Mouse (Mus musculus) stomach, embryonic 14.5 days (tissue): ENCODE measurements around the gene Arid2. TPM values are rescaled to one million over a fixed set of nuclear protein-coding genes. Genes with fewer than 3 reads are reported as not detected.
"Not testable (repeated sequence)": the region's sequence is repeated elsewhere in the genome, so short reads cannot be mapped to it uniquely, and the experiment has no call there.

Source experiments
- ATAC-seq: fragments of 200-750 bp; cut with Nextera tagmentation; 2 replicates; pipeline ENCODE4 v1.8.0; 2017; ENCODE audit warnings: low read depth, moderate TSS enrichment; ENCODE audit not compliant: insufficient number of reproducible peaks, insufficient read depth, low FRiP score
- H3K27ac ChIP-seq: fragments of 300-500 bp; sonication (generic); 2 replicates; pipeline ENCODE4 v1.5.1; 2014; ENCODE audit warnings: mild to moderate bottlenecking, low read length, moderate library complexity, mixed read lengths
- H3K27me3 ChIP-seq: fragments of 300-500 bp; sonication (generic); 2 replicates; pipeline ENCODE4 v1.6.1; 2014; ENCODE audit warnings: low read length, control low read depth, mixed read lengths; ENCODE audit not compliant: control insufficient read depth, insufficient read depth
- H3K36me3 ChIP-seq: fragments of 300-500 bp; sonication (generic); 2 replicates; pipeline ENCODE4 v1.6.1; 2014; ENCODE audit warnings: mild to moderate bottlenecking, control low read depth, low read length, moderate library complexity, mixed read lengths; ENCODE audit not compliant: control insufficient read depth, insufficient read depth
- H3K4me1 ChIP-seq: fragments of 300-500 bp; sonication (generic); 2 replicates; pipeline ENCODE4 v1.6.1; 2014; ENCODE audit warnings: low read length, control low read depth, mixed read lengths; ENCODE audit not compliant: control insufficient read depth, insufficient read depth
- H3K4me2 ChIP-seq: fragments of 300-500 bp; sonication (generic); replicated peaks from 2 replicates; pipeline ENCODE4 v1.6.1; 2014; ENCODE audit warnings: low read depth, low read length, control low read depth
- H3K4me3 ChIP-seq: fragments of 300-500 bp; sonication (generic); 2 replicates; pipeline ENCODE4 v1.5.1; 2014; ENCODE audit warnings: low read depth, low read length, control low read depth
- H3K9ac ChIP-seq: fragments of 300-500 bp; sonication (generic); replicated peaks from 2 replicates; pipeline ENCODE4 v1.6.1; 2014; ENCODE audit warnings: low read depth, mild to moderate bottlenecking, control low read depth, low read length, moderate library complexity, mixed read lengths
- H3K9me3 ChIP-seq: fragments of 300-500 bp; sonication (generic); 2 replicates; pipeline ENCODE4 v1.6.1; 2016; ENCODE audit warnings: low read depth, low read length, control low read depth; ENCODE audit not compliant: control insufficient read depth
- WGBS: fragments of 180-500 bp; shearing (Covaris S2); extraction: QIAGEN DNeasy Blood & Tissue Kit; methylation state at CpG from one replicate; pipeline ENCODE4 v1.1.7; 2014; 5-methylcytosine and 5-hydroxymethylcytosine counted together
- polyA plus RNA-seq: library from polyadenylated mRNA; unstranded; fragments of >200 nt; fragmentation: Nextera tagmentation; extraction: Ambion mirVana; gene quantifications from 2 replicates; pipeline ENCODE4 v1.2.1, GENCODE M21; 2014

Arid2 gene
- polyA plus RNA-seq, 1 experiment from 2014 or later: 31.2 TPM

DNA sequence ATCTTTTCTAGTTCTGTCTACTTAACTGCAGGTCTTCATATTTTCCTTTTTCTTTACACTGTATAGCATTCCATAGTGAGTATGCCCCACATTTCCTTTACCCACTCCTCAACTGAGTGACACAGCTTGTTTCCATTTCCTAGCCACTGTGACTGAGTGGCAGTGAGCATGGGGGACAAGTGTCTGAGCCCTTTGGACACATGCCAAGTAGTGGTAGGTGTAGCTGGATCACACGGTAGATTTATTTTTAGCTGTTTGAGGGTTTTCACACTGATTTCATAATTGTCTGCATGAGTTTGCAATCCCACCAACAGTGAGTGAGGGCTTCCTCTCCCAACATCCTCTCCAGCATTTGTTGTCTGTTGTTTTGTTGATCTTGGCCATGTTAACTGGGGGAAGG, 28.3 kb downstream of the Arid2 start:
- Histone ChIP-seq H3K9ac (no peak overlapping the region), H3K4me1 (peaks cover 4% of the 10 kb centered on the region; the same call in 1 of the 2 replicates), H3K27ac (no peak overlapping the region), H3K4me3 (no peak overlapping the region), H3K4me2 (no peak overlapping the region), H3K9me3 (no peaks in the 10 kb centered on the region), H3K36me3 (peaks cover 10% of the 10 kb centered on the region; the same call in 1 of the 2 replicates), H3K27me3 (no peaks in the 10 kb centered on the region)
- 63% methylated on average over 1 of the region's 1 CpGs for WGBS
- no peak for ATAC-seq

GRCm38 (mm10) chr15:96319335-96319734, 32.0 kb downstream of the Arid2 start:
- H3K27me3 ChIP-seq: no peaks in the 10 kb centered on the region
- 0 out of 2 replicates have a peak, but pooled peaks cover 2% of the 10 kb centered on the region for H3K36me3 ChIP-seq
- 80% methylated on average over 8 of the region's 8 CpGs for WGBS
- H3K9ac ChIP-seq: no peak overlapping the region
- ATAC-seq: no peak
- no peaks in the 10 kb centered on the region for H3K9me3 ChIP-seq
- no peak overlapping the region for H3K27ac ChIP-seq
- H3K4me3 ChIP-seq: no peak overlapping the region
- H3K4me2 ChIP-seq: no peak overlapping the region
- peaks cover 4% of the 10 kb centered on the region; the same call in 1 of the 2 replicates for H3K4me1 ChIP-seq

DNA sequence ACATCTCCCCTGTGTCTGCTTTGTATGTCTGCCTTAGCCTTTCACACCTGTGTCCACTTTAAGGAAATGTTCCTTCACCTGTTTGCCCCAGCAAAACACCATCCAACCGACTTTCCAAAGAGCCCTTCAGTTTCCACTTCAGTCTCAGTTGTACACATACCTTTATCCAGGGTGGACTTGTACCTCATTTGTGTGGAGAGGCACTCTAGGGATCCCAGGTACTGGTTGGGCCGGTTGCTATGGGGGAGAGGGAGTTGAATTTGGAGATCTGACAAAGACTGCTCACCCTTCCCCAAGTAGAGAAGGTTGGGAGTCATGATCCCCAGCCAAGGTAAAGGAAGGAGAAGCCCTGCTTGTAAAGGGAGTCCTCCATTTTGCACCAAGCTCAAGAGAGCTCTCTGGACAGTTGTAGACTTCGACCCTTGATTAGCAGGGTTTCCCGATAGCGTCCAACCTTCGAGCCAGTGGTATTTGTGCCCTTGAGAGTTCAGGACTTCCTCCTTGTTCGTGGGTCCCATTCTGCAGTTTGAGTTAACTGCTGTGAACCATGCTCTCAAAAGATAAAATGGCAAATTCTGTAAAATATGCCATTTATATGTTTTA, 38.5 kb downstream of the Arid2 start:
- WGBS: 94% methylated on average over 7 of the region's 7 CpGs
- H3K27ac ChIP-seq: no peak overlapping the region

DNA sequence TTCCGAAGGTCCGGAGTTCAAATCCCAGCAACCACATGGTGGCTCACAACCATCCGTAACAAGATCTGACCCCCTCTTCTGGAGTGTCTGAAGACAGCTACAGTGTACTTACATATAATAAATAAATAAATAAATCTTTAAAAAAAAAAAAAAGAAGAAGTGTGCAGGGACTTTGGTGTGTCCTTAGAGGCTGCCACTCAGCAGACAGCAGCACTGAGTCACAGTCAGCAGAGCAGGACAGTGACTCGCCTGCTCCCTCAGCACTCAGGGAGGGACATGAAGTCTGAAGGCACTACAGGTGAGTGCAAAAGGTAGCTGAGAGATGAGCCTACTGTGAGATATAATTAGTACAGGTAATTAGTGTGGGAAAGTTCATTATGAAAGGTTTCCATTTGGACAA, 41.4 kb downstream of the Arid2 start:
- not testable (repeated sequence) for H3K4me3 ChIP-seq, H3K9me3 ChIP-seq, H3K27me3 ChIP-seq, H3K4me1 ChIP-seq, H3K9ac ChIP-seq, H3K4me2 ChIP-seq, H3K27ac ChIP-seq, H3K36me3 ChIP-seq, ATAC-seq
- WGBS: 100% methylated on average over 3 of the region's 4 CpGs

More for the DNA sequence above, 38.5 kb downstream of the Arid2 start:
- Histone ChIP-seq H3K4me2 (no peak overlapping the region), H3K9me3 (no peaks in the 10 kb centered on the region), H3K9ac (no peak overlapping the region), H3K4me1 (no peaks in the 10 kb centered on the region), H3K36me3 (peaks cover 5% of the 10 kb centered on the region; the same call in 1 of the 2 replicates), H3K4me3 (no peak overlapping the region), H3K27me3 (no peaks in the 10 kb centered on the region)
- no peak for ATAC-seq

GRCm38 (mm10) chr15:96330536-96330935, 43.2 kb downstream of the Arid2 start:
- WGBS: 70% methylated on average over 3 of the region's 3 CpGs
- no peaks in the 10 kb centered on the region for H3K4me1 ChIP-seq
- no peaks in the 10 kb centered on the region for H3K27me3 ChIP-seq
- H3K4me2 ChIP-seq: no peak overlapping the region
- H3K9me3 ChIP-seq: no peaks in the 10 kb centered on the region
- H3K9ac ChIP-seq: no peak overlapping the region
- H3K27ac ChIP-seq: no peak overlapping the region
- no peak overlapping the region for H3K4me3 ChIP-seq
- peaks cover 2% of the 10 kb centered on the region; the same call in 1 of the 2 replicates for H3K36me3 ChIP-seq
- no peak for ATAC-seq

GRCm38 (mm10) chr15:96332468-96333213, 45.3 kb downstream of the Arid2 start:
- WGBS: 84% methylated on average over 9 of the region's 9 CpGs
- no peak overlapping the region for H3K9ac ChIP-seq
- H3K27me3 ChIP-seq: no peaks in the 10 kb centered on the region
- H3K4me1 ChIP-seq: no peaks in the 10 kb centered on the region
- H3K4me3 ChIP-seq: no peak overlapping the region
- ATAC-seq: no peak
- no peaks in the 10 kb centered on the region for H3K9me3 ChIP-seq
- H3K27ac ChIP-seq: no peak overlapping the region
- no peaks in the 10 kb centered on the region for H3K36me3 ChIP-seq
- H3K4me2 ChIP-seq: no peak overlapping the region

- Histone ChIP-seq H3K9me3 (no peaks in the 10 kb centered on the region), H3K36me3 (no peaks in the 10 kb centered on the region), H3K27me3 (no peaks in the 10 kb centered on the region), H3K4me1 (no peaks in the 10 kb centered on the region), H3K4me2 (no peak overlapping the region), H3K9ac (no peak overlapping the region), H3K27ac (no peak overlapping the region), H3K4me3 (no peak overlapping the region)
- WGBS: 78% methylated on average over 5 of the region's 5 CpGs
- ATAC-seq: no peak
These were observed 46.0 kb downstream of the Arid2 start for GRCm38 (mm10) chr15:96333350-96333749.

DNA sequence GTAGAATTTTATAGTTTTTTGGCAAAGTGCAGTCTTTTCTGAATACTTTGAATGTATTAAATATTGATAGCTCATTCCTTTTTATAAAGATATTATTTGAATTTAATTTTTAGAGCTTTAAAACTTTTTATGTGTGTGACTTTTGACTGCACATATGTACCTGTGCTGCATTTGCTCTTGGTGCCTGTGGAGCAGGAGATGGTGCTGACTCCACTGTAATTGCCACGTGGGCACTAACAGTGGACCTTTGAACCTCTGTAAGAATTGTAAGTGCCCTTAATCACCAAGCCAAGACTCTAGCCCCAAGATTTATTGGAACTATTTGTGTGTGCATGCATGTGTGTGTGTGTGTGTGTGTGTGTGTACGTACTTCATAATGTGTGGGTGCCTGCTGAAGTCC, 53.6 kb downstream of the Arid2 start:
- H3K27ac ChIP-seq: no peak overlapping the region
- H3K36me3 ChIP-seq: no peaks in the 10 kb centered on the region
- WGBS: 77% methylated on average over 2 of the region's 2 CpGs
- no peaks in the 10 kb centered on the region for H3K27me3 ChIP-seq
- no peak for ATAC-seq
- H3K4me2 ChIP-seq: no peak overlapping the region
- H3K9ac ChIP-seq: no peak overlapping the region
- H3K9me3 ChIP-seq: no peaks in the 10 kb centered on the region
- no peak overlapping the region for H3K4me3 ChIP-seq
- H3K4me1 ChIP-seq: 0 out of 2 replicates have a peak, but pooled peaks cover 4% of the 10 kb centered on the region
